Mouse (Mus musculus) liver, embryonic 13.5 days (tissue): ENCODE measurements around the gene Prm2. TPM values are rescaled to one million over a fixed set of nuclear protein-coding genes. Genes with fewer than 3 reads are reported as not detected.
A peak's percentile ranks its signal among the peaks of the same experiment; 100 is the strongest.

Experiments
- ATAC-seq: fragments of 200-750 bp; cut with Nextera tagmentation; 2 replicates; pipeline ENCODE4 v1.8.0; 2017; ENCODE audit warnings: low read depth, mild to moderate bottlenecking, moderate number of reproducible peaks, moderate library complexity
- DNase-seq: peaks from one replicate; pipeline ENCODE4 v3.0.0; 2022
- H3K27ac ChIP-seq: fragments of 300-500 bp; sonication (generic); 2 replicates; pipeline ENCODE4 v1.5.1; 2015; ENCODE audit warnings: moderate library complexity, mild to moderate bottlenecking, inconsistent platforms
- H3K27me3 ChIP-seq: fragments of 300-500 bp; sonication (generic); 2 replicates; pipeline ENCODE4 v1.6.1; 2015; ENCODE audit warnings: mild to moderate bottlenecking, inconsistent platforms
- H3K36me3 ChIP-seq: fragments of 300-500 bp; sonication (generic); 2 replicates; pipeline ENCODE4 v1.6.1; 2015; ENCODE audit warnings: mild to moderate bottlenecking, inconsistent platforms
- H3K4me1 ChIP-seq: fragments of 300-500 bp; sonication (generic); replicated peaks from 2 replicates; pipeline ENCODE4 v1.6.1; 2015; ENCODE audit warnings: inconsistent platforms
- H3K4me2 ChIP-seq: fragments of 300-500 bp; sonication (generic); 2 replicates; pipeline ENCODE4 v1.6.1; 2015; ENCODE audit warnings: inconsistent platforms, mild to moderate bottlenecking, moderate library complexity
- H3K4me3 ChIP-seq: fragments of 300-500 bp; sonication (generic); replicated peaks from 2 replicates; pipeline ENCODE4 v1.5.1; 2015; ENCODE audit warnings: mild to moderate bottlenecking, inconsistent platforms
- H3K9ac ChIP-seq: fragments of 300-500 bp; sonication (generic); 2 replicates; pipeline ENCODE4 v1.6.1; 2015; ENCODE audit warnings: mild to moderate bottlenecking, inconsistent platforms
- H3K9me3 ChIP-seq: fragments of 300-500 bp; sonication (generic); replicated peaks from 2 replicates; pipeline ENCODE4 v1.6.1; 2016; ENCODE audit warnings: inconsistent platforms
- WGBS: fragments of 180-500 bp; shearing (Covaris S2); methylation state at CpG from one replicate; pipeline ENCODE4 v1.1.7; 2015; ENCODE audit not compliant: insufficient replicate concordance; 5-methylcytosine and 5-hydroxymethylcytosine counted together
- polyA plus RNA-seq: library from polyadenylated mRNA; unstranded; fragments of >200 nt; fragmentation: Nextera tagmentation; extraction: Ambion mirVana; gene quantifications from 2 replicates; pipeline ENCODE4 v1.2.1, GENCODE M21; 2015

Prm2 gene
- polyA plus RNA-seq = not detected in 2 replicates

GRCm38 (mm10) chr16:10796034-10796433, at the start of gene Prm2:
Gene Prm2 (minus strand): TSS chr16:10796134.
- H3K4me1 ChIP-seq = no peaks in the 10 kb centered on the region
- peaks cover 49% of the 10 kb centered on the region for H3K27me3 ChIP-seq
- ATAC-seq = no peak
- no peak within 1 kb of the TSS for H3K4me2 ChIP-seq
- DNase-seq = no peak
- H3K27ac ChIP-seq = no peak within 1 kb of the TSS
- WGBS = 54% methylated on average over 6 of the region's 6 CpGs
- no peaks in the 10 kb centered on the region for H3K9me3 ChIP-seq
- H3K4me3 ChIP-seq = no peak within 1 kb of the TSS
- H3K36me3 ChIP-seq = no peaks in the 10 kb centered on the region
- no peak within 1 kb of the TSS for H3K9ac ChIP-seq

- no peak overlapping the region for H3K9ac ChIP-seq
- peaks cover 6% of the 10 kb centered on the region; the same call in 1 of the 2 replicates for H3K27me3 ChIP-seq
- no peak for ATAC-seq
- peaks cover 8% of the 10 kb centered on the region for H3K36me3 ChIP-seq
- peak overlapping the region; percentile 54 for H3K4me2 ChIP-seq
- no peak overlapping the region for H3K27ac ChIP-seq
- 19% methylated on average over 6 of the region's 6 CpGs for WGBS
- H3K4me1 ChIP-seq = peaks cover 20% of the 10 kb centered on the region
- DNase-seq = no peak
- no peak overlapping the region for H3K4me3 ChIP-seq
- no peaks in the 10 kb centered on the region for H3K9me3 ChIP-seq
Observed at GRCm38 (mm10) chr16:10844319-10844670, 48.4 kb upstream of the Prm2 start.

GRCm38 (mm10) chr16:10843486-10844318, 47.8 kb upstream of the Prm2 start:
- H3K9ac ChIP-seq = no peak overlapping the region
- ATAC-seq (peak; percentile 46; the same call in 1 of the 2 replicates), DNase-seq (peak; percentile 15)
- H3K9me3 ChIP-seq = no peaks in the 10 kb centered on the region
- H3K27me3 ChIP-seq = peaks cover 6% of the 10 kb centered on the region; the same call in 1 of the 2 replicates
- H3K4me3 ChIP-seq = peak overlapping the region; percentile 30; the same call in 1 of the 2 replicates
- no peak overlapping the region for H3K27ac ChIP-seq
- peak overlapping the region; percentile 54 for H3K4me2 ChIP-seq
- H3K36me3 ChIP-seq = peaks cover 8% of the 10 kb centered on the region
- peaks cover 26% of the 10 kb centered on the region for H3K4me1 ChIP-seq
- 5% methylated on average over 18 of the region's 18 CpGs for WGBS

GRCm38 (mm10) chr16:10842282-10842855, 46.4 kb upstream of the Prm2 start:
- WGBS = 74% methylated on average over 4 of the region's 4 CpGs

GRCm38 (mm10) chr16:10840018-10840417, 44.1 kb upstream of the Prm2 start:
- no peaks in the 10 kb centered on the region for H3K9me3 ChIP-seq
- peaks cover 8% of the 10 kb centered on the region for H3K36me3 ChIP-seq
- no peak overlapping the region for H3K4me2 ChIP-seq
- no peak overlapping the region for H3K4me3 ChIP-seq
- 0 out of 2 replicates have a peak, but pooled peaks cover under 1% of the 10 kb centered on the region for H3K27me3 ChIP-seq
- DNase-seq (no peak), ATAC-seq (no peak)
- H3K9ac ChIP-seq = no peak overlapping the region
- H3K4me1 ChIP-seq = peaks cover 58% of the 10 kb centered on the region
- H3K27ac ChIP-seq = no peak overlapping the region
- WGBS = 89% methylated on average over 12 of the region's 14 CpGs

More at GRCm38 (mm10) chr16:10842282-10842855, 46.4 kb upstream of the Prm2 start:
- no peak for ATAC-seq
- no peak overlapping the region for H3K27ac ChIP-seq
- no peak for DNase-seq
- H3K27me3 ChIP-seq = peaks cover 6% of the 10 kb centered on the region; the same call in 1 of the 2 replicates
- H3K9ac ChIP-seq = no peak overlapping the region
- H3K4me1 ChIP-seq = peaks cover 39% of the 10 kb centered on the region
- H3K9me3 ChIP-seq = no peaks in the 10 kb centered on the region
- H3K36me3 ChIP-seq = peaks cover 8% of the 10 kb centered on the region
- H3K4me3 ChIP-seq = no peak overlapping the region
- no peak overlapping the region for H3K4me2 ChIP-seq

- H3K9me3 ChIP-seq = no peaks in the 10 kb centered on the region
- no peaks in the 10 kb centered on the region for H3K27me3 ChIP-seq
- DNase-seq = no peak
- H3K36me3 ChIP-seq = peaks cover 8% of the 10 kb centered on the region
- H3K4me3 ChIP-seq = no peak overlapping the region
- ATAC-seq = no peak
- peak overlapping the region; percentile 8; the same call in 1 of the 2 replicates for H3K4me2 ChIP-seq
- 0 out of 2 replicates have a peak overlapping the region, but pooled peaks have one; percentile 9 for H3K9ac ChIP-seq
- WGBS = 32% methylated on average over 10 of the region's 10 CpGs
- no peak overlapping the region; the same call in 1 of the 2 replicates for H3K27ac ChIP-seq
- H3K4me1 ChIP-seq = peaks cover 55% of the 10 kb centered on the region
Observed at GRCm38 (mm10) chr16:10838487-10839245, 42.7 kb upstream of the Prm2 start.

GRCm38 (mm10) chr16:10837903-10838302, 42.0 kb upstream of the Prm2 start:
- WGBS = 57% methylated on average over 1 of the region's 1 CpGs
- H3K4me3 ChIP-seq = no peak overlapping the region
- peaks cover 8% of the 10 kb centered on the region for H3K36me3 ChIP-seq
- DNase-seq = no peak
- no peak overlapping the region for H3K27ac ChIP-seq
- peaks cover 49% of the 10 kb centered on the region for H3K4me1 ChIP-seq
- no peaks in the 10 kb centered on the region for H3K9me3 ChIP-seq
- H3K9ac ChIP-seq = 0 out of 2 replicates have a peak overlapping the region, but pooled peaks have one; percentile 9
- peaks cover 3% of the 10 kb centered on the region; the same call in 1 of the 2 replicates for H3K27me3 ChIP-seq
- peak overlapping the region; percentile 8; the same call in 1 of the 2 replicates for H3K4me2 ChIP-seq
- no peak for ATAC-seq

GRCm38 (mm10) chr16:10837250-10837649, 41.3 kb upstream of the Prm2 start:
- Histone ChIP-seq H3K4me3 (no peak overlapping the region), H3K4me1 (peaks cover 49% of the 10 kb centered on the region), H3K9me3 (no peaks in the 10 kb centered on the region), H3K27ac (no peak overlapping the region), H3K4me2 (no peak overlapping the region), H3K36me3 (peaks cover 8% of the 10 kb centered on the region), H3K9ac (no peak overlapping the region), H3K27me3 (peaks cover 5% of the 10 kb centered on the region; the same call in 1 of the 2 replicates)
- WGBS = 75% methylated on average over 3 of the region's 3 CpGs
- DNase-seq = no peak
- ATAC-seq = no peak

- no peak for DNase-seq
- H3K27me3 ChIP-seq = peaks cover 5% of the 10 kb centered on the region; the same call in 1 of the 2 replicates
- no peak overlapping the region for H3K9ac ChIP-seq
- no peak overlapping the region for H3K27ac ChIP-seq
- H3K9me3 ChIP-seq = no peaks in the 10 kb centered on the region
- peaks cover 8% of the 10 kb centered on the region for H3K36me3 ChIP-seq
- peak overlapping the region; percentile 97; the same call in 1 of the 2 replicates for H3K4me2 ChIP-seq
- no peak for ATAC-seq
- peaks cover 49% of the 10 kb centered on the region for H3K4me1 ChIP-seq
- WGBS = 84% methylated on average over 3 of the region's 3 CpGs
- H3K4me3 ChIP-seq = no peak overlapping the region
Observed at GRCm38 (mm10) chr16:10836388-10836787, 40.5 kb upstream of the Prm2 start.

- Histone ChIP-seq H3K36me3 (0 out of 2 replicates have a peak, but pooled peaks cover 3% of the 10 kb centered on the region), H3K27me3 (peaks cover 5% of the 10 kb centered on the region; the same call in 1 of the 2 replicates), H3K4me3 (peak within 1 kb of the TSS; percentile 84), H3K9ac (peak within 1 kb of the TSS; percentile 88), H3K4me2 (peak within 1 kb of the TSS; percentile 97), H3K27ac (peak within 1 kb of the TSS; percentile 89), H3K9me3 (no peaks in the 10 kb centered on the region), H3K4me1 (peaks cover 49% of the 10 kb centered on the region)
- ATAC-seq = peak; percentile 98
- 2% methylated on average over 69 of the region's 69 CpGs for WGBS
- peak; percentile 81 for DNase-seq
Observed at GRCm38 (mm10) chr16:10834911-10835587, 39.1 kb upstream of the Prm2 start, which contains the start of gene Rmi2. Gene Rmi2 (plus strand): TSS chr16:10835059.
